Mouse (Mus musculus) small intestine, adult 10 weeks (tissue): Measurements from ENCODE around the gene St8sia6. TPM values are rescaled to one million over a fixed set of nuclear protein-coding genes. Genes with fewer than 3 reads are reported as not detected.

Experiments used
- polyA plus RNA-seq: library from polyadenylated mRNA; stranded (reverse); fragments of 350-450 nt; fragmentation: Illumina TruSeq; extraction: RNeasy Lipid Tissue Mini Kit (QIAGEN cat#74804); gene quantifications from one replicate; pipeline ENCODE4 v1.2.3, GENCODE M21; 2014; ENCODE audit warnings: low replicate concordance

Gene St8sia6
- polyA plus RNA-seq: 3.5 TPM

GRCm38 (mm10) chr2:13793969-13794363 lies at the start of gene St8sia6:
St8sia6 (minus strand) TSS chr2:13794064.

Other genes starting within 250 kb of the St8sia6 start
- gene Trdmt1, start 249.4 kb downstream of the St8sia6 start, polyA plus RNA-seq: 13.1 TPM
- 59.7 TPM for gene Vim, start 220.1 kb downstream of the St8sia6 start, polyA plus RNA-seq